Mouse (Mus musculus) stomach, embryonic 16.5 days (tissue): Measurements from ENCODE around the gene Ank2. TPM values are rescaled to one million over a fixed set of nuclear protein-coding genes. Genes with fewer than 3 reads are reported as not detected.
A peak's percentile ranks its signal among the peaks of the same experiment; 100 is the strongest.

ENCODE experiments used
- ATAC-seq: fragments of 200-750 bp; cut with Nextera tagmentation; 2 replicates; pipeline ENCODE4 v1.8.0; 2017; ENCODE audit warnings: moderate number of reproducible peaks, moderate TSS enrichment; ENCODE audit not compliant: insufficient read depth, low FRiP score
- H3K27ac ChIP-seq: fragments of 300-500 bp; sonication (generic); 2 replicates; pipeline ENCODE4 v1.5.1; 2014; ENCODE audit warnings: low read length
- H3K27me3 ChIP-seq: fragments of 300-500 bp; sonication (generic); 2 replicates; pipeline ENCODE4 v1.6.1; 2014; ENCODE audit warnings: low read length, control low read depth, mixed read lengths; ENCODE audit not compliant: control insufficient read depth, insufficient read depth
- H3K36me3 ChIP-seq: fragments of 300-500 bp; sonication (generic); 2 replicates; pipeline ENCODE4 v1.6.1; 2014; ENCODE audit warnings: low read length; ENCODE audit not compliant: control insufficient read depth, insufficient read depth
- H3K4me1 ChIP-seq: fragments of 300-500 bp; sonication (generic); 2 replicates; pipeline ENCODE4 v1.6.1; 2014; ENCODE audit warnings: low read length, control low read depth, mixed read lengths; ENCODE audit not compliant: control insufficient read depth, insufficient read depth
- H3K4me2 ChIP-seq: fragments of 300-500 bp; sonication (generic); 2 replicates; pipeline ENCODE4 v1.6.1; 2014; ENCODE audit warnings: low read depth, low read length, mixed read lengths
- H3K4me3 ChIP-seq: fragments of 300-500 bp; sonication (generic); replicated peaks from 2 replicates; pipeline ENCODE4 v1.5.1; 2014; ENCODE audit warnings: mild to moderate bottlenecking, low read length
- H3K9ac ChIP-seq: fragments of 300-500 bp; sonication (generic); 2 replicates; pipeline ENCODE4 v1.6.1; 2014; ENCODE audit warnings: low read length
- H3K9me3 ChIP-seq: fragments of 300-500 bp; sonication (generic); replicated peaks from 2 replicates; pipeline ENCODE4 v1.6.1; 2016; ENCODE audit warnings: low read length, control low read depth; ENCODE audit not compliant: control insufficient read depth
- WGBS: fragments of 180-500 bp; shearing (Covaris S2); extraction: QIAGEN DNeasy Blood & Tissue Kit; methylation state at CpG from one replicate; pipeline ENCODE4 v1.1.7; 2014; 5-methylcytosine and 5-hydroxymethylcytosine counted together
- microRNA counts: library from miRNA; unstranded; fragments of <30 nt; microRNA quantifications from one replicate; lab custom pipeline; 2016
- microRNA-seq: library from miRNA; unstranded; fragments of <30 nt; microRNA quantifications from one replicate; pipeline ENCODE4, GENCODE M21; 2016
- polyA plus RNA-seq: library from polyadenylated mRNA; unstranded; fragments of >200 nt; fragmentation: Nextera tagmentation; extraction: Ambion mirVana; gene quantifications from 2 replicates; pipeline ENCODE4 v1.2.1, GENCODE M21; 2015

The Ank2 gene
- polyA plus RNA-seq, 1 experiment from 2014 or later: 40.0 TPM

GRCm38 (mm10) chr3:126886644-126887043 is 612.5 kb downstream of the Ank2 start:
- 78% methylated on average over 4 of the region's 4 CpGs for WGBS
- Histone ChIP-seq H3K9ac (no peak overlapping the region), H3K36me3 (no peaks in the 10 kb centered on the region)

GRCm38 (mm10) chr3:126886090-126886489 is 613.1 kb downstream of the Ank2 start:
- 78% methylated on average over 4 of the region's 4 CpGs for WGBS
- Histone ChIP-seq H3K4me3 (no peak overlapping the region), H3K27ac (no peak overlapping the region)

More at GRCm38 (mm10) chr3:126886644-126887043, 612.5 kb downstream of the Ank2 start:
- no peaks in the 10 kb centered on the region for H3K27me3 ChIP-seq
- ATAC-seq: no peak
- no peak overlapping the region for H3K4me2 ChIP-seq
- no peak overlapping the region for H3K4me3 ChIP-seq
- H3K27ac ChIP-seq: no peak overlapping the region
- no peaks in the 10 kb centered on the region for H3K4me1 ChIP-seq
- H3K9me3 ChIP-seq: no peaks in the 10 kb centered on the region

DNA sequence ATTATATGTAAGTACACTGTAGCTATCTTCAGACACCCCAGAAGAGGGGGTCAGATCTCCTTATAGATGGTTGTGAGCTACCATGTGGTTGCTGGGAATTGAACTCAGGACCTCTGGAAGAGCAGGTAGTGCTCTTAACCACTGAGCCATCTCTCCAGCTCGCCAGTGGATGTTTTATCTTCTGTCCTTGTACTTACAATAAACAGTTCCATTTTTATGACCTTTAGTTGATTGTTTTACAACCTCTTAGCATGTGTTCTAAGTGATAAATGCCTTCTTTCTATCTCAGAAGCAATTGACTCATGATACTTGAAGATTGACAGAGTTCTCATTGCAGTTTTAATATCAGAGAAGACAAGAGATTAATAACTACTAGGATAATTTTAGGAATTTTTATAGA is 620.9 kb downstream of the Ank2 start:
- no peak overlapping the region for H3K27ac ChIP-seq
- no peak overlapping the region for H3K4me2 ChIP-seq
- H3K36me3 ChIP-seq: no peaks in the 10 kb centered on the region
- no peaks in the 10 kb centered on the region for H3K4me1 ChIP-seq
- H3K9ac ChIP-seq: no peak overlapping the region
- 37% methylated on average over 1 of the region's 1 CpGs for WGBS
- no peak for ATAC-seq
- H3K9me3 ChIP-seq: no peaks in the 10 kb centered on the region
- H3K4me3 ChIP-seq: no peak overlapping the region
- no peaks in the 10 kb centered on the region for H3K27me3 ChIP-seq

More at GRCm38 (mm10) chr3:126886090-126886489, 613.1 kb downstream of the Ank2 start:
- Histone ChIP-seq H3K4me1 (no peaks in the 10 kb centered on the region), H3K9ac (no peak overlapping the region), H3K9me3 (no peaks in the 10 kb centered on the region), H3K27me3 (no peaks in the 10 kb centered on the region), H3K4me2 (no peak overlapping the region), H3K36me3 (no peaks in the 10 kb centered on the region)
- no peak for ATAC-seq

MicroRNA genes within 50 kb of the gene (microRNA counts, 519-probe panel; counts per million panel counts)
- microRNA mmu-miR-302a (lab: Ali Mortazavi, UCI) (314 counts per million, percentile 2 among the panel's probes with 10 or more counts), microRNA mmu-miR-302b (lab: Ali Mortazavi, UCI) (not detected), microRNA mmu-miR-302c (lab: Ali Mortazavi, UCI) (not detected), microRNA mmu-miR-302d (lab: Ali Mortazavi, UCI) (1,219 counts per million, percentile 8 among the panel's probes with 10 or more counts), microRNA mmu-miR-367 (lab: Ali Mortazavi, UCI) (2,470 counts per million, percentile 53 among the panel's probes with 10 or more counts)

Small RNAs within 50 kb of the gene (microRNA-seq; reads per million reads assigned to microRNA genes)
- not detected for gene Gm44494
- 34.6 reads per million, percentile 44 among the genes with 10 or more reads in this experiment for gene Mir302a
- 15.9 reads per million, percentile 36 among the genes with 10 or more reads in this experiment for gene Mir302b
- 3.3 reads per million, percentile 19 among the genes with 10 or more reads in this experiment for gene Mir302c
- gene Mir302d: 26.3 reads per million, percentile 41 among the genes with 10 or more reads in this experiment
- gene Mir367: not detected

Other genes with a start within 250 kb of the Ank2 start
- 44.5 and 45.9 TPM in 2 replicates for gene Larp7, start 54.0 kb upstream of the Ank2 start, polyA plus RNA-seq
- 5.9 and 6.3 TPM in 2 replicates for gene Zgrf1, start 54.1 kb upstream of the Ank2 start, polyA plus RNA-seq
- 0.05 TPM in 1 of 2 replicates, not detected in the other for gene Neurog2, start 133.8 kb upstream of the Ank2 start, polyA plus RNA-seq